Mouse (Mus musculus) macrophage (primary cell): ENCODE data around the gene Glce. TPM values are rescaled to one million over a fixed set of nuclear protein-coding genes. Genes with fewer than 3 reads are reported as not detected.
A peak's percentile ranks its signal among the peaks of the same experiment; 100 is the strongest.

Source experiments
- H3K27ac ChIP-seq: fragments of 350-480 bp; formaldehyde crosslinking; 2 replicates; pipeline ENCODE4 v1.9.0; 2021
- H3K36me3 ChIP-seq: fragments of 350-480 bp; formaldehyde crosslinking; 2 replicates; pipeline ENCODE4 v1.9.0; 2021; ENCODE audit errors: inconsistent target
- H3K4me3 ChIP-seq: fragments of 350-480 bp; formaldehyde crosslinking; 2 replicates; pipeline ENCODE4 v1.9.0; 2021; ENCODE audit errors: inconsistent target
- H3K79me2 ChIP-seq: fragments of 350-480 bp; formaldehyde crosslinking; 2 replicates; pipeline ENCODE4 v1.9.0; 2021; ENCODE audit errors: inconsistent target
- WGBS: methylation state at CpG from one replicate; pipeline ENCODE4 v1.1.7; 2026; ENCODE audit warnings: inconsistent platforms; ENCODE audit not compliant: missing documents; 5-methylcytosine and 5-hydroxymethylcytosine counted together
- polyA plus RNA-seq: library from polyadenylated mRNA; stranded (reverse); fragments of 250-400 nt; gene quantifications from 3 replicates; pipeline ENCODE4 v1.2.4, GENCODE M21; 2018; ENCODE audit warnings: inconsistent platforms

Glce gene
- polyA plus RNA-seq, 1 experiment from 2014 or later = 9.6 TPM

GRCm38 (mm10) chr9:62139027-62139426 is 16.6 kb upstream of the Glce start:
- H3K4me3 ChIP-seq = no peak overlapping the region
- WGBS = 84% methylated on average over 7 of the region's 7 CpGs
- H3K27ac ChIP-seq = no peak overlapping the region
- no peaks in the 10 kb centered on the region for H3K79me2 ChIP-seq
- H3K36me3 ChIP-seq = no peaks in the 10 kb centered on the region

- no peak overlapping the region for H3K4me3 ChIP-seq
- no peaks in the 10 kb centered on the region for H3K36me3 ChIP-seq
- H3K79me2 ChIP-seq = no peaks in the 10 kb centered on the region
- H3K27ac ChIP-seq = no peak overlapping the region
- 21% methylated on average over 8 of the region's 8 CpGs for WGBS
Observed at GRCm38 (mm10) chr9:62137259-62137658, 14.8 kb upstream of the Glce start.

GRCm38 (mm10) chr9:62132005-62132782 is 9.7 kb upstream of the Glce start:
- Histone ChIP-seq H3K36me3 (no peaks in the 10 kb centered on the region), H3K27ac (no peak overlapping the region), H3K79me2 (no peaks in the 10 kb centered on the region), H3K4me3 (no peak overlapping the region)
- WGBS = 82% methylated on average over 4 of the region's 4 CpGs

- H3K79me2 ChIP-seq = no peaks in the 10 kb centered on the region
- no peak overlapping the region for H3K27ac ChIP-seq
- WGBS = 90% methylated on average over 5 of the region's 5 CpGs
- H3K36me3 ChIP-seq = no peaks in the 10 kb centered on the region
- no peak overlapping the region for H3K4me3 ChIP-seq
Observed at GRCm38 (mm10) chr9:62130746-62131145, 8.3 kb upstream of the Glce start.

GRCm38 (mm10) chr9:62128056-62128455 is 5.6 kb upstream of the Glce start:
- H3K27ac ChIP-seq = no peak overlapping the region
- no peaks in the 10 kb centered on the region for H3K79me2 ChIP-seq
- WGBS = 100% methylated on average over 2 of the region's 2 CpGs
- no peaks in the 10 kb centered on the region for H3K36me3 ChIP-seq
- H3K4me3 ChIP-seq = no peak overlapping the region

DNA sequence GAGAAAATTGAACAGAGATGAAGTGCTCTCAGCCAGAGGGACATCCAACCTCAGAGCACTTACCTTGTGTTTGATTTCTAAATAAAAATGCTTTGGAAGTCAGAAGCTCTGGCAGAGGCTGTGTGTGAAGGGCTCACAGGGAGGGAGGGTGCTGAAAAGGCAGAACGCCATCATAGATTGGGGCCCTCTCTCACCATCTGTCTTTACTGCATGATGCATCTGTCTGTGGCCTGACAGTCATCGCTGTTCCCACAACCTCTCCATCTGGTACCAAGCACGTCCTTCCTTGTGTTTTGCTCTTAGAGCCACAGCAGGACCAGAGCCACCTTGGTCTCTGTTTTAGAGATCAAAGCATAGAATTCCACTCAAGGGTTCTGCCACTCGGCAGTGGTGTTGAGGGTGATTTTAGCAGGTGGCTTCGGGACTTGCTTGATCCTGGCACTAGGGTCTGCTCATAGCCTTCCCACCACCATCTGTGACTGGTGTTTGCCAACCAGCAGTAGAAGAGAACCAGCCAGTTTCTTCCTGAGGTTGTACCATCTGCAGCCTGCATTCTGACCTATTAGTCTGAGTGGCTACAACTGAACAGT is 3.6 kb upstream of the Glce start:
- 87% methylated on average over 5 of the region's 5 CpGs for WGBS

GRCm38 (mm10) chr9:62124266-62124665 is 1.8 kb upstream of the Glce start:
- Histone ChIP-seq H3K27ac (no peak overlapping the region), H3K36me3 (no peaks in the 10 kb centered on the region), H3K4me3 (no peak overlapping the region), H3K79me2 (no peaks in the 10 kb centered on the region)
- WGBS = 100% methylated on average over 1 of the region's 1 CpGs

More for the DNA sequence above, 3.6 kb upstream of the Glce start:
- H3K79me2 ChIP-seq = no peaks in the 10 kb centered on the region
- H3K36me3 ChIP-seq = no peaks in the 10 kb centered on the region
- H3K4me3 ChIP-seq = no peak overlapping the region
- H3K27ac ChIP-seq = no peak overlapping the region

DNA sequence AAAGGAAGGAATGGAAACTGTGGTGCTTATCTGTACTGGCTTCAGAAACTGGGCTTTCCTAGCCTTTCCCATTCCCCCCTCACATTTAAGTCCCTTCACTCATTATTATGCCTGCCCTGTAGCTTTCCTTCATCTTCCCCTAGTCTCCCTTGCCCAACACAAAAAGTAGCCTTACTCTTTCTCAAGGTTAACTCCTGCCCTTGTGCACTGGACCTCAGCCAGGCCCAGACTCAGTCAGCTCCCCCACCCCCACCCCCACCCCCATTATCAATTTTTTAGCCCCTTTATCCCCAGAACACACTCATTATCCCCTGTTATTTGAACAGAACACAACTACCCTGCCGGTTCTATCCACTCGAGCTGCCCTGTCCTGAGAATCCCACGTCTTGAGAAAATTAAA is 1.0 kb upstream of the Glce start:
- H3K4me3 ChIP-seq = peak overlapping the region; percentile 80
- WGBS = 84% methylated on average over 3 of the region's 3 CpGs
- H3K27ac ChIP-seq = no peak overlapping the region
- no peaks in the 10 kb centered on the region for H3K79me2 ChIP-seq
- H3K36me3 ChIP-seq = no peaks in the 10 kb centered on the region

- Histone ChIP-seq H3K27ac (no peak overlapping the region), H3K4me3 (peak overlapping the region; percentile 84), H3K79me2 (no peaks in the 10 kb centered on the region), H3K36me3 (no peaks in the 10 kb centered on the region)
- under 1% methylated on average over 50 of the region's 59 CpGs for WGBS
Observed at GRCm38 (mm10) chr9:62121551-62122447, 656 bp downstream of the Glce start.

GRCm38 (mm10) chr9:62118754-62119153 is 3.7 kb downstream of the Glce start:
- Histone ChIP-seq H3K36me3 (no peaks in the 10 kb centered on the region), H3K27ac (no peak overlapping the region), H3K4me3 (no peak overlapping the region), H3K79me2 (0 out of 2 replicates have a peak, but pooled peaks cover 6% of the 10 kb centered on the region)
- WGBS = 85% methylated on average over 3 of the region's 3 CpGs

- H3K27ac ChIP-seq = no peak overlapping the region
- H3K4me3 ChIP-seq = no peak overlapping the region
- WGBS = 89% methylated on average over 3 of the region's 3 CpGs
- H3K79me2 ChIP-seq = 0 out of 2 replicates have a peak, but pooled peaks cover 6% of the 10 kb centered on the region
- no peaks in the 10 kb centered on the region for H3K36me3 ChIP-seq
Observed at GRCm38 (mm10) chr9:62115826-62116225, 6.6 kb downstream of the Glce start.

DNA sequence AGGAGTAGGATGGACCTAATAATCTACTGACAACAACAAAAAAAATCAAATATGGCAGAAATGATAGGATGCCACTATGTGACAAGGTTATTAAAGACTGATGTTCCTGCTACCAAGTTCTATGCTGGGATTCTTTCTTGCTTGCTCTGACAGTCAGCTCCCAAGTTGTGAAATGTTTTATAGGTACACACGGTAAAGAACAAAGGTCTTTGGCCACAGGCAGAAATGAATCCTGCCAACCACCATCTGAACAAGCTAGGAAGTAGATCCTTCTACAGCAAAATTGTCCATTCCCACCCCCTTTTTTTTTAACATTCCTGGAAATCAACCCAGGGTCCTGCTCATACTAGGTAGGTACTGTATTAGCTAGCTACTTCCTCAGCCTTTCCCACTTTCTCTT is 25.9 kb downstream of the Glce start:
- Histone ChIP-seq H3K36me3 (no peaks in the 10 kb centered on the region), H3K79me2 (no peaks in the 10 kb centered on the region), H3K27ac (no peak overlapping the region), H3K4me3 (no peak overlapping the region)
- WGBS = 93% methylated on average over 1 of the region's 1 CpGs

DNA sequence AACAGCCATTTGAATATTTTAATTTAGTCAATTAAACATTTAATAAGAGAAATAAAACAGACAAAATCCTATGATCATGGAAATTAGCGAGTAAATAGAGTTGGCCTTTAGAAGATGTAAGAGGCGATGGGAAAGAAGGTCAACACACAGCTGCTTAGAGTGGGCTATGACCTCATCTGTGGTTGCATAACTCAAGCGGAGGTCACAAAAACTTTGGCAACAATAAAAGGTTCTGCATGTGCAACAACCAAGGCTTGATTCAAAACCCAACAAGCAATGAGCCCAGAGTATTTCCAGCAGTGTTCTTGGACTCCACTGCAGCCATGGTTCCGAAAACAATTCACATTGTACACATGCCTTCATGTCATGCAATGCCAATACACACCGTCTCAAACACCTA is 30.9 kb downstream of the Glce start:
- no peaks in the 10 kb centered on the region for H3K36me3 ChIP-seq
- WGBS = 77% methylated on average over 5 of the region's 5 CpGs
- H3K4me3 ChIP-seq = no peak overlapping the region

DNA sequence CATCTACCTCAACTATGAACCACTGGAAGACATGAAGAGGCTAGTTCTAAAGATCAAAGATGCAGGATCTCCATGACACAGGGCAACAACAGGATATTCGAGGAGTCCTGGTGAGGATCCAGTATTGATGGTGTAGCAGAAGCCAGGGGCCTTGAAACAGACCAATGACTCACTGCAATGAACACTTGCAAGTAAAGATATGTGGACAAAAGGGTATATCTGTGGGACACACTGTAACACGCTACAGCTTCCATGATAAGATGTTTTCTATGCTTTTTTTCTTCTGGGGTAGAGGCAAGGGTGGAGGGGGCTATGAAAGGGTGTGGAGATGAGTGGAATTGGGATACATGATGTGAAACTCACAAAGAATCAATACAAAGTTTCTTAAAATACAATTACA is 36.9 kb downstream of the Glce start:
- Histone ChIP-seq H3K79me2 (no peaks in the 10 kb centered on the region), H3K4me3 (no peak overlapping the region), H3K27ac (no peak overlapping the region), H3K36me3 (no peaks in the 10 kb centered on the region)
- 98% methylated on average over 2 of the region's 2 CpGs for WGBS

More for the DNA sequence above, 30.9 kb downstream of the Glce start:
- Histone ChIP-seq H3K79me2 (no peaks in the 10 kb centered on the region), H3K27ac (no peak overlapping the region)

- Histone ChIP-seq H3K27ac (no peak overlapping the region), H3K4me3 (no peak overlapping the region), H3K79me2 (no peaks in the 10 kb centered on the region), H3K36me3 (no peaks in the 10 kb centered on the region)
- 96% methylated on average over 4 of the region's 4 CpGs for WGBS
Observed at GRCm38 (mm10) chr9:62084896-62085295, 37.6 kb downstream of the Glce start.
